Mouse (Mus musculus) stomach, postnatal 0 days (tissue): ENCODE data around the gene Haao.

Experiments used
- CTCF ChIP-seq: IDR thresholded peaks from 2 replicates; pipeline ENCODE4 v1.5.1; 2016; ENCODE audit warnings: antibody characterized with exemption, low read depth, mild to moderate bottlenecking, moderate library complexity
- EP300 ChIP-seq: optimal IDR thresholded peaks from 2 replicates; pipeline ENCODE3; 2016; ENCODE audit warnings: antibody characterized with exemption

DNA sequence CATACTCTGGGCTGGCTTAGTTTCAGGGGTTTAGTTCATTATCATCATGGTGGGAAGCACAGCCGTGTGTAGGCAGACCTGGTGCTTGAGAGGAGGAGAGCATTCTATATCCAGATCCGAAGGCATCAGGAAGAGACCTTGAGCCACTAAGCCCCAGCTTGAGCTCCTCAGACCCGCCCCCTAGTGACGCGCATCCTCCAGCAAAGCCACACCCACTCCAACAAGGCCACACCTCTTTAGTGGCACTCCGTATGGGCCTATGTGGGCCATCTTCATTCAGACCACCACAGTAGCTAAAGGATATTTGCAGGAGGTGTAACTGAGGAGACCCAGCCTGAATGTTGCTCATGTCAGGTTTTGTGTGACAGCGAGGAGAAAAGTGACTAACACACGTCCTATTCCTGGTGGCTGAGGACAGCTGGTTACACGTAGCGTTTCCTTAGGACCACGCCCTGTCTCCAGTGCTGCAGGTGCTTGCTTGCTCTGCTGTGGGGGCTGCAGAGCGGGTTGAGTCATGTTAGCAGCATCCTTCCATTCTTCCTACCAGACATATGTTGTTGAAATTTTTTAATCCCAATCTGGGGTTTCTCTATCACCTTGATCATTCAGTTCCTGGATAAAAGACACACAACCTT is 6.6 kb upstream of the Haao start:
- TF ChIP-seq CTCF (no peak), EP300 (no peak)
